Mouse (Mus musculus): Measurements from ENCODE around the gene Inpp5a. TPM values are rescaled to one million over a fixed set of nuclear protein-coding genes. Genes with fewer than 3 reads are reported as not detected.

The Inpp5a gene
- polyA plus RNA-seq, 1 experiment from 2014 or later, result 17.7 TPM

DNA sequence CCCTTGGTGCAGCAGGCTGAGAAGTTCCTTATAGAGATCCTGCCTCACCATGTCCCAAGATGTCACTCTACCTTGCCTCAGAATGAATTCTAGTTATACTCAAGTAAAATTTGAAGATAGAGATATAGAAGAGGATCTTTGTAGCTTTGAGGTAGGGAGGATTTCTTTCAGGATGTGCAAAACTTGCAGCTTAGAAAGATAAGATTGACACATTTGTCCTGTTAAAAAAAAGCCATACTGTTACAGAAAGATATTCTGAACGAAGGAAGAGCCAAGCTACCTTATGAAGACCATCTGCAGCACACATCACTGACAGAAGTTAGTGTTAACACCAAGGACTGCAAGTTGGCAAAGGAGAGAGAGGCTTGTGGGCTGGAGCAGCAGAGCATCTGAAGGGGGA lies 90.2 kb downstream of the Inpp5a start:
- Histone ChIP-seq H3K9me3 (ENCODE audit: low read length) (no peaks in the 10 kb centered on the region), H3K36me3 (ENCODE audit: insufficient read depth, low read length) (peaks cover 2% of the 10 kb centered on the region; the same call in 1 of the 2 replicates), H3K4me3 (ENCODE audit: low read length) (no peak overlapping the region), H3K4me1 (ENCODE audit: insufficient read depth, low read length) (no peaks in the 10 kb centered on the region), H3K4me2 (replicated peaks; ENCODE audit: low read depth, low read length) (no peak overlapping the region), H3K27ac (ENCODE audit: low read length) (no peak overlapping the region), H3K27me3 (ENCODE audit: insufficient read depth, low read length) (no peaks in the 10 kb centered on the region), H3K9ac (replicated peaks; ENCODE audit: low read length) (no peak overlapping the region)
- no peak for ATAC-seq (ENCODE audit: low FRiP score, low TSS enrichment)
- 80% methylated on average over 1 of the region's 1 CpGs for WGBS

DNA sequence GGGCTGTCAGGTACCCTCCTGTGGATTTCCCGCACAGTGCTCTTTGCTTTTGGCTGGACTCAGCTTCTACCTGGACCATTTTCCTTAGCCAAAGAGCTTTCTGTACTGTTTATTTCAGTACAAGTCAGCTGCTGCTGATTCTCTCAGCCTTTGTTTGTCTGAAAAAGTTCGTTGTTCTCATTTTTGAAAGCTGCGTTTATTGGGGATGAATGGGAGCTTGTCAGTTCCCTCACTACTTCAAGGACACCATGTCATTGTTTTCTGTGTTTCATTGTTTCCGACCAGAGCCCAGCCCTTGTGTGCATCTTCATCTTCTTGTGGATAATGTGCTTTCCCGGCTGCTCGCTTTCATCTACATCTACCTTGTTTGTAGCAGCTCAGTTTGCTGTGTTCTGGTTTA lies 90.7 kb downstream of the Inpp5a start:
- Histone ChIP-seq H3K4me1 (ENCODE audit: insufficient read depth, low read length) (no peaks in the 10 kb centered on the region), H3K27me3 (ENCODE audit: insufficient read depth, low read length) (no peaks in the 10 kb centered on the region), H3K27ac (ENCODE audit: low read length) (no peak overlapping the region), H3K4me3 (ENCODE audit: low read length) (no peak overlapping the region), H3K9me3 (ENCODE audit: low read length) (no peaks in the 10 kb centered on the region), H3K9ac (replicated peaks; ENCODE audit: low read length) (no peak overlapping the region), H3K36me3 (ENCODE audit: insufficient read depth, low read length) (peaks cover 2% of the 10 kb centered on the region; the same call in 1 of the 2 replicates), H3K4me2 (replicated peaks; ENCODE audit: low read depth, low read length) (no peak overlapping the region)
- ATAC-seq (ENCODE audit: low FRiP score, low TSS enrichment), result no peak
- WGBS, result 89% methylated on average over 6 of the region's 6 CpGs

DNA sequence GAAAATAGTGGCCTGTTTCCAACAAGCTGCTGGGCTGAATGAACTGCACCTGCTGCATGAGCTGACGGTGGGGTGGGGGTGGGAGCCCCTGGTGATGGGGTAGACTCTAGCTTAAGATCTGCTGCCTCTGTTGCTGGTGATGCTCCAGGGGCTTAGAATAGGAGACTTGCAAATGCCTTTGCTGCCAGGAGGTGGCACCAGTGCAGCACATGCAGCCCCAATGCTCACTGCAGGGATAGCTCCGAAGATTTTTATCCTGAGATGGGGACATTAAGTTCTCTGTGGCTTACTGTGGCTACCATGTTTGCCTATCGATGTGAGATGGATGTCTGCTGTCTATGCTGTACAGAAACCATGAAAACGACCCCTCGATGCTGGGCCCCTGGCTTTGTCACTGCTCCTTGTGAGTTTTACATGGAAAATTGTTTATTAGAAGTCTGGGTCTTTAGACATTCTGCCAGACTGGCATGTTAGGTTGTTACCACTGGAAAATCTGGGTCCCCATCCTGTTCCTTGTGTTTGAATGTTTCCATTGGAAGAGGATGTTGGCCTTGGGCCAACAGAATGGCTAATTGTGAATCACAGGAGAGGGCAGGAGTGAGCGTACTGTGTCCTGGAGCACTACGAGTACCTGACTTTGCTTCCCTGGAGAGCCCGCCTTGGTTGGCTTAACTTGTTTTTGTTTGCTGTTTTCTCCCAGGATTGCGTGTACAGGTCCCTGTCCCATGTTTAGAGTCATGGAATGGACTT lies 95.5 kb downstream of the Inpp5a start:
- Histone ChIP-seq H3K4me3 (ENCODE audit: low read length) (no peak overlapping the region), H3K9me3 (ENCODE audit: low read length) (no peaks in the 10 kb centered on the region), H3K27me3 (ENCODE audit: insufficient read depth, low read length) (peaks cover 5% of the 10 kb centered on the region; the same call in 1 of the 2 replicates), H3K27ac (ENCODE audit: low read length) (no peak overlapping the region), H3K9ac (replicated peaks; ENCODE audit: low read length) (no peak overlapping the region), H3K4me2 (replicated peaks; ENCODE audit: low read depth, low read length) (no peak overlapping the region), H3K36me3 (ENCODE audit: insufficient read depth, low read length) (no peaks in the 10 kb centered on the region), H3K4me1 (ENCODE audit: insufficient read depth, low read length) (no peaks in the 10 kb centered on the region)
- ATAC-seq (ENCODE audit: low FRiP score, low TSS enrichment), result peak; percentile 47; the same call in 1 of the 2 replicates
- whole genome bisulfite sequencing, result 58% methylated on average over 9 of the region's 9 CpGs

DNA sequence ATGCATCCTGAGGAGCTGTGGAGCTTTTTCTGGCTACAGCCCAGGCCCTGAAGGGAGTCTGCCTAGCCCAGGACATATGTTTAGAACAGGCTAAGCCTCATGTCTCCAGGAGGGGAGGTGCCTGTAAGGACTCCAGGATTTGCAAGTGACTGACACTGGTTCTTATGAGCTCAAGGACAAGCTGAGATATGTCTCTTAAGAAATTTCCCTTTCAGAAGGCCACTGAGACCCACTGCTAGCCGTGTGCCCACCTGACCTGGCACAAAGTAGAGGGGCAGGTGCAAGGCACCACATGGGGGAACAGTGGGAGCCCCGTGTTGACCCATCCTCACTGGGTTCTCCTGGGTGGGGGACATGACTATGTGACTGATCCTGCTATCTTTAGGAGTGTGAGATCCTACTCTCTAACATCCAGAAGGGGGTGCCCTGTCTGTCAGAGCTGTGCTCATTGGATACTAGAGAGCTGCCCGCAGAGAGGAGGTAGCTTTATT lies 100.9 kb downstream of the Inpp5a start:
- no peaks in the 10 kb centered on the region for H3K4me1 ChIP-seq (ENCODE audit: insufficient read depth, low read length)
- H3K27ac ChIP-seq (ENCODE audit: low read length), result no peak overlapping the region
- WGBS, result 70% methylated on average over 3 of the region's 3 CpGs
- no peaks in the 10 kb centered on the region for H3K36me3 ChIP-seq (ENCODE audit: insufficient read depth, low read length)
- H3K4me3 ChIP-seq (ENCODE audit: low read length), result no peak overlapping the region
- peaks cover 5% of the 10 kb centered on the region for H3K27me3 ChIP-seq (ENCODE audit: insufficient read depth, low read length)
- no peaks in the 10 kb centered on the region for H3K9me3 ChIP-seq (ENCODE audit: low read length)
- ATAC-seq (ENCODE audit: low FRiP score, low TSS enrichment), result no peak
- no peak overlapping the region for H3K9ac ChIP-seq (replicated peaks; ENCODE audit: low read length)
- no peak overlapping the region for H3K4me2 ChIP-seq (replicated peaks; ENCODE audit: low read depth, low read length)

DNA sequence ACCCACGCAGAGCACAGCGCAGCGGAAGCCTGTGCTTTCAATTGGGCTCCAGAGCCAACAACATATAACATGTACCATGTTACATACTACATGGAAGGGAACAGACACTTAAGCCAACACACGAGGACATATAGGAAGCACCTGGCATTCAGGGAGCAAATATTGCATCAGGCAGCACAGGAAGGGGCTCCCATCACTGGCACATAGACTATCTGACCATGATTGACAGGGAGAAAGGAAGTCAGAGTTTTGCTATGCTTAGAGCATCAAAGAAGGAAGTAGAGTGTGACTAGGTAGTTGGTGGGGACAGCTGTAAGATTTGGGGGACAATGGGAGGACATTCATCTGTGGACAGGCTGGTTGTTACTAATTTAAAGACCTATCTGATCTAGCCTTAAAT lies 103.4 kb downstream of the Inpp5a start:
- peaks cover 5% of the 10 kb centered on the region for H3K27me3 ChIP-seq (ENCODE audit: insufficient read depth, low read length)
- 94% methylated on average over 4 of the region's 4 CpGs for WGBS
- no peaks in the 10 kb centered on the region for H3K36me3 ChIP-seq (ENCODE audit: insufficient read depth, low read length)
- no peak overlapping the region for H3K4me2 ChIP-seq (replicated peaks; ENCODE audit: low read depth, low read length)
- no peak overlapping the region for H3K4me3 ChIP-seq (ENCODE audit: low read length)
- no peaks in the 10 kb centered on the region for H3K4me1 ChIP-seq (ENCODE audit: insufficient read depth, low read length)
- no peak overlapping the region for H3K27ac ChIP-seq (ENCODE audit: low read length)
- no peaks in the 10 kb centered on the region for H3K9me3 ChIP-seq (ENCODE audit: low read length)
- no peak overlapping the region for H3K9ac ChIP-seq (replicated peaks; ENCODE audit: low read length)
- ATAC-seq (ENCODE audit: low FRiP score, low TSS enrichment), result no peak

DNA sequence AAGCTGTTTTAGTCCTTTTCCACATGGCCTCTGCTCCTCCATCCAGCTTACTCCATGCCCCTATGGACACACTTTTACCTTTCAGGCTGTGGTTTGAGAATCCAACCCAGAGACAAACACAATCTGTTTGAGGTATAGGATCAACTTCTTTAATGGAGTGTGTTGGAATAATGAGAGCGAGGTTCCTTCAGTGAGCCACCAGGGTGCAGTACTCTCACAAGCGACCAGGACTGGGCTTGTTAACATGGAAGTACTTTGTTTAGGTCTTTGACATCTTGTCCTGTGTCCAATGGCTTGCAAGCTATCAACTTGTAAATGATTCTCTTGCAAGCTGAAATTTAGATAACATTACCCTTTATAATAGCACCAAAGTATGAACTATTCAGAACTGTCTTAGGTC lies 104.0 kb downstream of the Inpp5a start:
- Histone ChIP-seq H3K4me1 (ENCODE audit: insufficient read depth, low read length) (no peaks in the 10 kb centered on the region), H3K36me3 (ENCODE audit: insufficient read depth, low read length) (no peaks in the 10 kb centered on the region), H3K4me2 (replicated peaks; ENCODE audit: low read depth, low read length) (no peak overlapping the region), H3K9me3 (ENCODE audit: low read length) (no peaks in the 10 kb centered on the region), H3K27me3 (ENCODE audit: insufficient read depth, low read length) (peaks cover 5% of the 10 kb centered on the region), H3K4me3 (ENCODE audit: low read length) (no peak overlapping the region), H3K9ac (replicated peaks; ENCODE audit: low read length) (no peak overlapping the region), H3K27ac (ENCODE audit: low read length) (no peak overlapping the region)
- ATAC-seq (ENCODE audit: low FRiP score, low TSS enrichment), result no peak
- 59% methylated on average over 2 of the region's 2 CpGs for WGBS

DNA sequence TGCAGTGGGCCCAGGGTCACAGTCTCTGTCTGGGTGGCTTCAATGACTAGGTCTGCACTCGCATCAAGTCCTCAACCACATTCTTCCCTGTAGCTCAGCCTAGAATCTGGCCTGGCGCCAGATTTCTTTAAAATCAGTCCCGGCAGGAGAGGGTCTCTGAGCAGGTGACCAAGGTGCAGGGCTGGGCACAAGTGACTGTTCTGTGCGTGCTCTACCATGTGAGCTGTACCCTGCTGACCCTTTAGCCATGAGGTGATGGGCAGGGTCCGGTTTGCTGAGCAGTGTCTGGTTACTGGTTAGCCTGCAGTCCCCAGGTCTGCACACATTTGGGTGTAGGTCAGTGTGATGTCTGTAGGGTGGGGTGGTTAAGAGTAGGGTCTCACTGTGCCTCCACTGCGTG lies 106.9 kb downstream of the Inpp5a start:
- H3K4me2 ChIP-seq (replicated peaks; ENCODE audit: low read depth, low read length), result no peak overlapping the region
- H3K9ac ChIP-seq (replicated peaks; ENCODE audit: low read length), result no peak overlapping the region
- 59% methylated on average over 6 of the region's 6 CpGs for WGBS
- no peaks in the 10 kb centered on the region; the same call in 1 of the 2 replicates for H3K9me3 ChIP-seq (ENCODE audit: low read length)
- no peaks in the 10 kb centered on the region for H3K4me1 ChIP-seq (ENCODE audit: insufficient read depth, low read length)
- no peak overlapping the region for H3K4me3 ChIP-seq (ENCODE audit: low read length)
- no peak overlapping the region for H3K27ac ChIP-seq (ENCODE audit: low read length)
- peak; percentile 87 for ATAC-seq (ENCODE audit: low FRiP score, low TSS enrichment)
- no peaks in the 10 kb centered on the region for H3K36me3 ChIP-seq (ENCODE audit: insufficient read depth, low read length)
- H3K27me3 ChIP-seq (ENCODE audit: insufficient read depth, low read length), result no peaks in the 10 kb centered on the region; the same call in 1 of the 2 replicates

DNA sequence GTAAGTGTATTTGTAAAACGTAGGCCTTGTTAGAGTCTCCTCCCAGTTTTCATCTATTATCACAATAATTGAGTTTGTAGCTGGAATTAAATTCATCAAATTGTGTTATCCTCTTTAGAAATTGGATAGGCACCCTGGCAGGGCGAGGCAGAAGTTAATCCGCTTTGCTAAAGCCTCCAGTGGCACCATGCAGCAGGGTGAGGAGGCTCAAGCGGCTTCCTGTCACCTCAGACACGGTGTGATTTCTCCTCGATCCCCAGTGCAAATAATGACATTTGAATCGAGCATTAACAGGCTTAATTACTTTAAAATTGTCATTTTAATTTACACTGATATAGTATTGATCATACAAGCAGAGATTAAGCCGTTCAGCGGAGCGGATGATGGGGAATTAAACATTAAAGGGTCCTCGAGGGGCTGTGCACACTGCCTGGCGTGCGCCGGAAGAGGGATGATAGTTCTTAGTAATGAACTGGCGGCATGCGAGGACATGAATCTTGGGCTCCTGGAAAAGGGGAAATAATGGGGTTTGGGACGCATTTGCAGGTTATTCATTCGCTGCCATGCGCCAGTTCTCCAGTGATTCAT lies 109.2 kb downstream of the Inpp5a start:
- H3K4me3 ChIP-seq (ENCODE audit: low read length), result no peak overlapping the region
- H3K27me3 ChIP-seq (ENCODE audit: insufficient read depth, low read length), result no peaks in the 10 kb centered on the region
- H3K4me1 ChIP-seq (ENCODE audit: insufficient read depth, low read length), result no peaks in the 10 kb centered on the region
- H3K36me3 ChIP-seq (ENCODE audit: insufficient read depth, low read length), result no peaks in the 10 kb centered on the region
- no peaks in the 10 kb centered on the region; the same call in 1 of the 2 replicates for H3K9me3 ChIP-seq (ENCODE audit: low read length)
- H3K27ac ChIP-seq (ENCODE audit: low read length), result no peak overlapping the region
- no peak overlapping the region for H3K4me2 ChIP-seq (replicated peaks; ENCODE audit: low read depth, low read length)
- no peak for ATAC-seq (ENCODE audit: low FRiP score, low TSS enrichment)
- H3K9ac ChIP-seq (replicated peaks; ENCODE audit: low read length), result no peak overlapping the region
- 76% methylated on average over 19 of the region's 19 CpGs for WGBS

DNA sequence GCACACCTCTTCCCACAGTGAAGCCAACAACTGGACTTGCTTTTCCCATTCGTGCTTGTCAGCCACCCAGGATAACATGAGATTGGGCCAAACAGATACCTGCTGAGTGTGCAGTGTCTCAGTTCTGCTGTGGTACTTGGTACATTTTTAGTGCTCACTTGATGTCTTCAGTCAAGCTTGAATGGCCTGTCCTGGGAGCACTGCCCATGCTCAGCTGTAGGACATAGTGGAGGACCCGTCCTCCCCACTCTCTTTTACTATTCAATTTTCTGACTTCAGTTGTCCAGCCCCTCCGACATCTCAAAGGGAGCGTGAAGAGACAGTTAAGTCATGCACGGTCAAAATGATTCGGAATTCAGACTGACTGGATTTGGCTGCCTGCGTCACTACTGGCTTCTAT lies 115.2 kb downstream of the Inpp5a start:
- 71% methylated on average over 7 of the region's 7 CpGs for WGBS
- H3K4me1 ChIP-seq (ENCODE audit: insufficient read depth, low read length), result no peaks in the 10 kb centered on the region

More for the DNA sequence above, 115.2 kb downstream of the Inpp5a start:
- H3K27ac ChIP-seq (ENCODE audit: low read length), result no peak overlapping the region
- no peak for ATAC-seq (ENCODE audit: low FRiP score, low TSS enrichment)
- no peak overlapping the region for H3K4me3 ChIP-seq (ENCODE audit: low read length)
- no peaks in the 10 kb centered on the region for H3K27me3 ChIP-seq (ENCODE audit: insufficient read depth, low read length)
- no peaks in the 10 kb centered on the region for H3K9me3 ChIP-seq (ENCODE audit: low read length)
- H3K9ac ChIP-seq (replicated peaks; ENCODE audit: low read length), result no peak overlapping the region
- H3K4me2 ChIP-seq (replicated peaks; ENCODE audit: low read depth, low read length), result no peak overlapping the region
- no peaks in the 10 kb centered on the region for H3K36me3 ChIP-seq (ENCODE audit: insufficient read depth, low read length)

Measured in kidney, embryonic 16.5 days (tissue).